Mouse (Mus musculus) midbrain, embryonic 16.5 days (tissue): ENCODE data around the gene Chmp6. TPM values are rescaled to one million over a fixed set of nuclear protein-coding genes. Genes with fewer than 3 reads are reported as not detected.

Experiments used
- ATAC-seq: fragments of 200-750 bp; cut with Nextera tagmentation; 2 replicates; pipeline ENCODE4 v1.8.0; 2017; ENCODE audit warnings: moderate TSS enrichment
- H3K27ac ChIP-seq: fragments of 300-500 bp; sonication (generic); 2 replicates; pipeline ENCODE4 v1.5.1; 2014; ENCODE audit warnings: mild to moderate bottlenecking, low read length, mixed read lengths
- H3K27me3 ChIP-seq: fragments of 300-500 bp; sonication (generic); 2 replicates; pipeline ENCODE4 v1.6.1; 2014; ENCODE audit warnings: low read depth, low read length, mixed read lengths; ENCODE audit not compliant: control insufficient read depth, insufficient read depth
- H3K36me3 ChIP-seq: fragments of 300-500 bp; sonication (generic); 2 replicates; pipeline ENCODE4 v1.6.1; 2014; ENCODE audit warnings: mild to moderate bottlenecking, low read length, moderate library complexity, mixed read lengths; ENCODE audit not compliant: control insufficient read depth, insufficient read depth
- H3K4me1 ChIP-seq: fragments of 300-500 bp; sonication (generic); 2 replicates; pipeline ENCODE4 v1.6.1; 2014; ENCODE audit warnings: mild to moderate bottlenecking, low read length, mixed read lengths; ENCODE audit not compliant: control insufficient read depth, insufficient read depth
- H3K4me2 ChIP-seq: fragments of 300-500 bp; sonication (generic); 2 replicates; pipeline ENCODE4 v1.6.1; 2014; ENCODE audit warnings: mild to moderate bottlenecking, low read length, mixed read lengths
- H3K4me3 ChIP-seq: fragments of 300-500 bp; sonication (generic); 2 replicates; pipeline ENCODE4 v1.5.1; 2014; ENCODE audit warnings: low read depth, mild to moderate bottlenecking, low read length, moderate library complexity, mixed read lengths
- H3K9ac ChIP-seq: fragments of 300-500 bp; sonication (generic); 2 replicates; pipeline ENCODE4 v1.6.1; 2014; ENCODE audit warnings: low read depth, low read length, mixed read lengths
- H3K9me3 ChIP-seq: fragments of 300-500 bp; sonication (generic); replicated peaks from 2 replicates; pipeline ENCODE4 v1.6.1; 2014; ENCODE audit warnings: mild to moderate bottlenecking, low read length, mixed read lengths; ENCODE audit not compliant: control insufficient read depth, poor library complexity, severe bottlenecking
- WGBS: fragments of 180-500 bp; shearing (Covaris S2); extraction: QIAGEN DNeasy Blood & Tissue Kit; methylation state at CpG from one replicate; pipeline ENCODE4 v1.1.7; 2014; 5-methylcytosine and 5-hydroxymethylcytosine counted together
- polyA plus RNA-seq: library from polyadenylated mRNA; unstranded; fragments of >200 nt; fragmentation: Nextera tagmentation; extraction: Ambion mirVana; gene quantifications from 2 replicates; pipeline ENCODE4 v1.2.1, GENCODE M21; 2015

Gene Chmp6
- polyA plus RNA-seq, 1 experiment from 2014 or later, result 115 TPM

DNA sequence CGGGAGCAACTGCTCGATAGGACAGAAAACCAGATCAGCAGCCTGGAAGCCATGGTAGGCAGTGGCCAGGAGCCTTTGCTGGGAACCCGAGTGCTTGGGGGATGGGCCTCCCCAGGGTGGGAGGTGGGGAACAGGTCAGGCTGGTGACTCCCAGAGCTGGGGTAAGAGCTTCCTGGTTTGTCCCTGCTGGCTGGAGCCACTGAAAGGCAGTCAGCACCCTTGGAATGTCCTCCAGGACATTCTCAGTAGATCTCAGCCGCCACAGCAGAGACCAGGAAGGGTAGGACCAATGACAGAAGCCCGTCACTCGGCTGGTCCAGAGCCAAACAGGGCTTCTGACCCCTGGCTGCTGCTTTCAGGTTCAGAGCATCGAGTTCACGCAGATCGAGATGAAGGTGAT lies 2.4 kb downstream of the Chmp6 start:
- Histone ChIP-seq H3K4me3 (no peak overlapping the region), H3K4me1 (peaks cover 26% of the 10 kb centered on the region), H3K27ac (no peak overlapping the region), H3K4me2 (no peak overlapping the region), H3K9me3 (no peaks in the 10 kb centered on the region), H3K9ac (no peak overlapping the region), H3K36me3 (peaks cover 22% of the 10 kb centered on the region), H3K27me3 (no peaks in the 10 kb centered on the region)
- 91% methylated on average over 9 of the region's 9 CpGs for WGBS
- no peak for ATAC-seq

DNA sequence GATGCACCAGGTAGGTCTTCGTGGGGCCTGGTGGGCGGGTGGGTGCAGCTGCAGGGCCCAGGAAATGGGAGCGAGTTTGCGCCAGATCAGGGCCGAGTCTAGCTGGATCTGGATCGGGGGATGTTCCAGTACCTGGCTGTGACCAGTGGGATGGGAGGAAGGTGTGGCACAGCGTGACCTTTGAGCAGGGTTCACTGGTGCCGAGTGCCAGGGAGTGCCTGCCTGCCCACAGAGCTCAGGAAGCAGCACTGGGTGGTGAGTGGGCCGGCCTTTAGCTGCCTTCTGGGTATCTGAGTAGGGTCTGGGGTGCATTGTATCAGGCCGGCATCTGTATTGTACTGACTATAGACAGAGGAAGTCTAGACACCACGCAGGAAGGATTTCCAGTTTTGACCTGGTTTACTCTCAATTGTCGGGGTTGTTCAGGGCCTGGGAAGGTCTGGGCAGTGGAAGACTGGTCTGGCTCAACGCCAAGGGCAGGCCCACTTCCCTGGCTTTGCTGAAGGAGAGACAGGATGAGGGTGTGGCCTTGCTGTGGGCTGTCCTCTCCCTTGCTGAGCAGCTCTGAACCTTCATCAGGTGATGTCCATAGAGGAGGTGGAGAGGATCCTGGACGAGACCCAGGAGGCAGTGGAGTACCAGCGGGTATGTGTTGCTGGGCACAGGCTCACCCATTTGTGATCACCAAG lies 3.0 kb downstream of the Chmp6 start:
- 88% methylated on average over 15 of the region's 15 CpGs for WGBS
- no peak overlapping the region for H3K4me3 ChIP-seq
- H3K9ac ChIP-seq, result no peak overlapping the region
- peaks cover 26% of the 10 kb centered on the region for H3K4me1 ChIP-seq
- H3K4me2 ChIP-seq, result no peak overlapping the region
- ATAC-seq, result no peak
- no peaks in the 10 kb centered on the region for H3K9me3 ChIP-seq
- H3K27ac ChIP-seq, result 0 out of 2 replicates have a peak overlapping the region, but pooled peaks have one; percentile 11
- H3K27me3 ChIP-seq, result no peaks in the 10 kb centered on the region
- peaks cover 22% of the 10 kb centered on the region for H3K36me3 ChIP-seq

DNA sequence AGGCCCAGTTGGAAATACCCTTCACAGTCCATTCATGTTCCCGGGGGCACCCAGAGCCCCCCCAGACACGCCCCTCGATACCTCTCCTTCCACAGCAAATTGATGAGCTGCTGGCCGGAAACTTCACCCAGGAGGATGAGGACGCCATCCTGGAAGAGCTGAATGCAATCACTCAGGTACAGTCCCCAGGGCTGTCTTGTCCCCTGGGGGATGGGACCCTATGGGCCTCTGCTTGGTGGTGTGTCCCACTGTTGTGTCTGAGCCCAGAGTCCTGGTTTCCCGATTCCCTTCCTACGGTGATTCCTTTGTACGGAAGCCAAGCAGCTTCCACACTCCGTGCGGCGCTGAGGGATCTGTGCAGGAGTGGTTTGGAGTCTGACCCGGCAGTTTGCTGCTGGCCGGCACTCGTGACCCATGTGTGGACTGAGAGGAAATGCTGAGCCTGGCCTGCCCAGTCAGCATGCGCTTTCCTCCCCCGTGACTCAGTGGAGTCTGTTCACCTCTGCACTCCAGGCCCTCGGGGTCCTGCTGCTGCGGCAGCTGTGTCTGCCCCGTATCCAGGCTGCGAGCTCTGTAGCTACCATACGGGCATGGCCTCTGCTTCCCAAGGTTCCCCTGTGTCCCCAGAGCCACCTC lies 3.7 kb downstream of the Chmp6 start:
- ATAC-seq, result no peak
- Histone ChIP-seq H3K27me3 (no peaks in the 10 kb centered on the region), H3K4me1 (peaks cover 26% of the 10 kb centered on the region), H3K36me3 (peaks cover 22% of the 10 kb centered on the region), H3K27ac (no peak overlapping the region), H3K9me3 (no peaks in the 10 kb centered on the region), H3K9ac (no peak overlapping the region), H3K4me3 (no peak overlapping the region), H3K4me2 (no peak overlapping the region)
- WGBS, result 92% methylated on average over 21 of the region's 21 CpGs

DNA sequence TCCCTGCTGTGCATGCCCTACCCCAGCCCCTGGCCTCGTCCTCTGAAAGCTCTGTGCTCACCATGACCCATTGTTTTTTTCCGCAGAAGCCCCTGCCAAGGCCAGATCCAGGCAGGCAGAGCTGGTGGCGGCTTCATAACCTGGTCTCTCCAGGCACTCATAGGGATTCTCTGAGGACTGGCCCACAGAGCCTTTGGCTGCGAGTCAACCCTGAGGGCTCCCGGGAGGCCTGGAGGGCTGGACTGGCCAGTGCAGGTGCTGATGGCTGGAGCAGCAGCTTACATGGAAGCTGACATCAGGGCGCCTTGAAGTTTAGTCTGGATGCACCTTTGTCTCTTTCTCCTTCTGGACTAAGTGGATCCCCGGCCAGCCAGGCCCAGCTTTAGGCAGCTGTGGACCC lies 5.3 kb downstream of the Chmp6 start:
- ATAC-seq, result no peak
- H3K27ac ChIP-seq, result no peak overlapping the region
- peaks cover 22% of the 10 kb centered on the region for H3K36me3 ChIP-seq
- H3K4me2 ChIP-seq, result no peak overlapping the region
- no peaks in the 10 kb centered on the region for H3K27me3 ChIP-seq
- H3K4me3 ChIP-seq, result no peak overlapping the region
- peaks cover 18% of the 10 kb centered on the region for H3K4me1 ChIP-seq
- 88% methylated on average over 7 of the region's 7 CpGs for WGBS
- no peaks in the 10 kb centered on the region for H3K9me3 ChIP-seq
- no peak overlapping the region for H3K9ac ChIP-seq

DNA sequence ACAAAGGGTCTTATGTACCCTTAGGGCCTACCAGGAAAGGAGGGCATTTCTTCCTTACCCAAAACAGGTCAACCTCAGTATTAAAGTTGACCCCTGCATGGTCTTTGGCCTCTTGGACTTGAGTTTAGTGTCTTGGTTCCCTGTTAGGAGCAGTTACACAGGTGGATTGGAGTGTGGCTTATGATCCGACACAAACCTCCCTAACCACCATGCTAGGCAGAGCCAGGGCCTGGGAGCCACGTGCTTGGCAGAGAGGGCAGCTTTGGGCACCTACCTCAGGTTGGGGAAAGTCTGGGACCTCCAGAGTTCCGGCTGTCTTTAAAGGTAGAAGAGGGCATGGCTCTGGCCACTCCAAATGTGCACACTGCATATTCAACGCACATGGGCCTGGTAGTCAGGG lies 6.2 kb downstream of the Chmp6 start:
- Histone ChIP-seq H3K4me2 (no peak overlapping the region), H3K9me3 (no peaks in the 10 kb centered on the region), H3K27ac (no peak overlapping the region), H3K9ac (no peak overlapping the region), H3K4me3 (no peak overlapping the region), H3K36me3 (peaks cover 22% of the 10 kb centered on the region), H3K27me3 (no peaks in the 10 kb centered on the region), H3K4me1 (peaks cover 16% of the 10 kb centered on the region)
- WGBS, result 98% methylated on average over 4 of the region's 4 CpGs
- ATAC-seq, result no peak

DNA sequence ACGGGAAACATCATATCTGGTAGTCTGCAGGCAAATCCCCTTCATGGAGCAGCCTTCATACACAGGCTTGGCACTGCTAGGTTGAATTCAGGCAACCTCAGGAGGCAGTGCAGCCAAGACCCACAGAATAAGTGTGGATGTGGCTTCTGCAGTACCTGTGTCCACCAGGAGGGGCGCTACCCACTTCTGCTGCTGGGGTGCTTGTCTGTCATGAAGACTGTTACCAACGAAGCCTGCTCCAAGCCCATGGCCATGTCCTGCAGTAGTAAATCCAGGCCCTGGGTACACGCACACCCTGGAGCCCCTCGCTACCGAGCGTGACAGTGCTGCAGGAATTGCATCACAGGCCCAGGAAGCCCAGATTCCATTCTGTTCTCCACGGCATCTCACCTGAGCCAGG lies 6.7 kb downstream of the Chmp6 start:
- no peak for ATAC-seq
- no peak overlapping the region for H3K4me3 ChIP-seq
- no peaks in the 10 kb centered on the region for H3K9me3 ChIP-seq
- no peaks in the 10 kb centered on the region for H3K27me3 ChIP-seq
- no peak overlapping the region for H3K27ac ChIP-seq
- 68% methylated on average over 8 of the region's 8 CpGs for WGBS
- peaks cover 22% of the 10 kb centered on the region for H3K36me3 ChIP-seq
- no peak overlapping the region for H3K9ac ChIP-seq
- H3K4me1 ChIP-seq, result peaks cover 11% of the 10 kb centered on the region
- H3K4me2 ChIP-seq, result no peak overlapping the region

DNA sequence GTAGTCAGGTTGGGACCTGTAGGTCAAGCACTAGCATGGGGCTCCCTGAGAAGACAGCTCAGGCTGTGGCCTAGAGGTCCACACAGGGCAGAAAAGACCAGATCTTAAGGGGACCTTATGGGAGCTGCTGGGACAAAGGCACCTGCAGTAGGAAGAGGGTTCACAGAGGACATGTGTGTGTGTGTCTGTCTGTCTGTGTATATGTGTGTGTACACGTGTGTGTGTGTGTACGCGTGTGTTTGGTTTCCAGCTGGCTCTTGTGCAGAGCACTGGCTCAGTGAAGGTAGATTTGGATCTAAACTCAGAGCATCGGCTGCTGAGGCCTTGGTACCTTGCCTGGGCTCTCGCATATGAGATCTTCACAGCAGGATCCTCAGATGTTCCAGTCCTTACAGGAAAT lies 7.4 kb downstream of the Chmp6 start:
- no peaks in the 10 kb centered on the region for H3K9me3 ChIP-seq
- no peak overlapping the region for H3K27ac ChIP-seq
- H3K27me3 ChIP-seq, result no peaks in the 10 kb centered on the region
- 92% methylated on average over 5 of the region's 5 CpGs for WGBS
- no peak overlapping the region for H3K4me3 ChIP-seq
- peaks cover 4% of the 10 kb centered on the region for H3K4me1 ChIP-seq
- H3K36me3 ChIP-seq, result peaks cover 22% of the 10 kb centered on the region
- no peak overlapping the region for H3K4me2 ChIP-seq
- no peak overlapping the region for H3K9ac ChIP-seq
- ATAC-seq, result no peak

DNA sequence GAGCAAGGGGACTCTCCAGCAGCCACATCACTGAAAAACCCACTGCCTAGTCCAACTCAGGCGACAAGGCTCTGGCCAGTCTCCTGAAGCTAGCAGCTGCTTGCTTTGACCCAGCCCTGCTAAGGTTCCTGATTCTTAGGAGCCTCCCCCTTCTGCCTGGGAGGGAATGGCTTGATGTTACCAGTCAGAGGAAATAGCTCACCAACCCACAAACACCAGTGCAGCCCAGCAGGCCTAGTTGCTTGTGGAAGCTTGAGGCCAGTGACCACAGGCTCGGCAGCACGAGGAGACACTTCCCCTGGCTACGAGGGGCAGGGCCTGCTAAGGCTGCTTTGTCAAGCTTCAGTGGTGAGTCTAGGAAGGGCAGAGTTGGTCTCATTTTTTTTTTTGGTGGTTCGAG lies 11.9 kb downstream of the Chmp6 start:
- Histone ChIP-seq H3K36me3 (no peaks in the 10 kb centered on the region), H3K4me3 (no peak overlapping the region), H3K27ac (no peak overlapping the region), H3K9me3 (no peaks in the 10 kb centered on the region), H3K4me2 (no peak overlapping the region), H3K27me3 (no peaks in the 10 kb centered on the region), H3K9ac (no peak overlapping the region), H3K4me1 (no peaks in the 10 kb centered on the region)
- no peak for ATAC-seq
- 76% methylated on average over 5 of the region's 5 CpGs for WGBS

DNA sequence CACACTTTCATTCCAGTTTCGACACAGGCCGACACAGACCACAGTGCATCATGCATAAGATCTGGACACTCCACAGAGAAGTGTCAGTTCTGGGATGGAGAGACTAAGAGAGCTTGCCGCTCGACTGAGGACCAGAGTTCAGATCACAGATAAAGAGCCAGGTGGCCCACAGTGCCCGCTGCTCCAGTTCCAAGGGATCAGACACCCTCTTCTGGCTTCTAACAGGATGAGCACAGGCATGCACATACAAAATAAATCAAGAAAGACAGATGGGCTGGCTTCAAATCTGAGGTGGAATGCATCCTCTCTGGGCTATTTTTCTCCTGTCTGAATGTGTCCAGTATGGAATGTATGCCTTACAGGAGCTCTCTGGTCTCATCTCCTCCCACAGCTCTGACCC lies 13.5 kb downstream of the Chmp6 start:
- H3K4me1 ChIP-seq, result no peaks in the 10 kb centered on the region
- no peak overlapping the region for H3K4me2 ChIP-seq
- H3K27me3 ChIP-seq, result no peaks in the 10 kb centered on the region
- no peaks in the 10 kb centered on the region for H3K9me3 ChIP-seq
- no peaks in the 10 kb centered on the region for H3K36me3 ChIP-seq
- 85% methylated on average over 5 of the region's 5 CpGs for WGBS
- no peak overlapping the region for H3K4me3 ChIP-seq
- ATAC-seq, result no peak
- H3K9ac ChIP-seq, result no peak overlapping the region
- H3K27ac ChIP-seq, result no peak overlapping the region
